Mouse (Mus musculus) spleen, adult 2 months (tissue): ENCODE results near the gene Pla2g4c. TPM values are rescaled to one million over a fixed set of nuclear protein-coding genes. Genes with fewer than 3 reads are reported as not detected.

Experiments used
- DNase-seq, 2 experiments: peaks; one replicate each; pipeline versions ENCODE4 v3.0.0 to v3.0.0-alpha.2; 2012 to 2021; ENCODE audit warnings: low spot score in 2 of 2, low read depth in 1 of 2
- H3K27ac ChIP-seq: fragments of 200-500 bp; 2 replicates; pipeline ENCODE4 v1.5.1; 2012; ENCODE audit warnings: low read length, inconsistent platforms; ENCODE audit not compliant: insufficient read depth
- H3K27me3 ChIP-seq: fragments of 200-500 bp; 2 replicates; pipeline ENCODE4 v1.6.1; 2012; ENCODE audit warnings: mild to moderate bottlenecking, moderate library complexity, low read length, inconsistent platforms; ENCODE audit not compliant: control insufficient read depth, insufficient read depth
- H3K36me3 ChIP-seq: fragments of 200-500 bp; 2 replicates; pipeline ENCODE4 v1.6.1; 2012; ENCODE audit warnings: mild to moderate bottlenecking, low read length, inconsistent platforms; ENCODE audit not compliant: control insufficient read depth, insufficient read depth
- H3K4me1 ChIP-seq: fragments of 200-500 bp; 2 replicates; pipeline ENCODE4 v1.6.1; 2011; ENCODE audit warnings: inconsistent platforms; ENCODE audit not compliant: control insufficient read depth, insufficient read depth, insufficient read length
- H3K4me3 ChIP-seq: fragments of 200-500 bp; 2 replicates; pipeline ENCODE4 v1.5.1; 2011; ENCODE audit warnings: mild to moderate bottlenecking, inconsistent platforms; ENCODE audit not compliant: insufficient read depth, insufficient read length; ENCODE audit errors: extremely low read depth
- CTCF ChIP-seq: fragments of 200-500 bp; IDR thresholded peaks from 2 replicates; pipeline ENCODE4 v1.5.1; 2011; ENCODE audit warnings: mild to moderate bottlenecking, inconsistent platforms; ENCODE audit not compliant: insufficient read depth, insufficient read length, insufficient replicate concordance; ENCODE audit errors: extremely low read depth
- POLR2A ChIP-seq: fragments of 200-500 bp; IDR thresholded peaks from 2 replicates; pipeline ENCODE4 v1.6.1; 2011; ENCODE audit warnings: low read depth, low read length, inconsistent platforms
- WGBS: fragments of 180-500 bp; shearing (Covaris S2); methylation state at CpG from one replicate; pipeline ENCODE4 v1.1.7; 2018; 5-methylcytosine and 5-hydroxymethylcytosine counted together
- polyA plus RNA-seq: library from polyadenylated mRNA; depleted of rRNA; stranded (reverse); fragments of >200 nt; gene quantifications from 2 replicates; pipeline ENCODE4 v1.2.3, GENCODE M21; 2012

The Pla2g4c gene
- polyA plus RNA-seq, 1 experiment = 0.23 TPM

DNA sequence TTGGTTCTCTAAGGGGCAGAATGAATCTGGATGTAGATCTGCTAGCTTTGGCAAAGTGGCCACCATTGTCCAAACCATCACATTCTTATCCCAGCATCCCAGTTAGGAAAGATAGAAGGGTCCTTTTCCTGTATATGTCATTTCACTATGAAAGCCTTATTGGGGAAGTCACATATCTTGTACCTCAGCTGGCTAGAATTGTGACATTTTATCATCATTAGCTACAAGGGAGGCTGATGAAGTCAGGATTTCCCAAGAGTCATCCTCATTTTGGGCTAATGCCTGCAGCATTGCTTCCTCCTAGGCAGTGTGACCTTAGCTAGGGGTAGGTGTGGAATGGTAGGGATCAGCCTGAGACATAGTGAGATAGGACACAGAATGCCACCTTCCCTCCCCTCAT, 21.1 kb upstream of the Pla2g4c start:
- TF ChIP-seq CTCF = no peak
- Histone ChIP-seq H3K4me1 (peaks cover 10% of the 10 kb centered on the region; the same call in 1 of the 2 replicates), H3K4me3 (no peak overlapping the region), H3K27me3 (no peaks in the 10 kb centered on the region), H3K36me3 (peaks cover 4% of the 10 kb centered on the region), H3K27ac (no peak overlapping the region)
- no peak for DNase-seq

DNA sequence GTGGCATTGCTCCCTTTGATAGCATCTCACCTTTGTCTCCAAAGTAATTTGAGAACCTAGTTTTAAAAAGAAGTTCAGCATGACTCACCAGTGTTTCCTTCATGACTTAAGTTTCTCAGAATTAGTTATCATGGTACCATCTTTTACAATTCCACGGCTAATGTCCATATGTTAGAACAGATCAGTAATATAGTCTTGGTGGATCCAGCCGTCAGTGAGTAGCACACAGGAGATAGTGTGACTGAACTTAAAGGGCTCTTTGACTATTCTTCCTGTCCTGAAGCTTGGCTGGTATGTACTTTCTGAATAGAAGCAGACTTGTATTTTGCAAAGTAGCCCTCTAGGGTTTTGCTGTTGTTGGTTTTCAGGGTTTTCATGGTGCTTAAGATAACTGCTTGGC, 15.0 kb upstream of the Pla2g4c start:
- H3K4me3 ChIP-seq = no peak overlapping the region
- no peaks in the 10 kb centered on the region for H3K27me3 ChIP-seq
- TF ChIP-seq CTCF (no peak), POLR2A (no peak)
- no peaks in the 10 kb centered on the region for H3K4me1 ChIP-seq
- H3K36me3 ChIP-seq = peaks cover 7% of the 10 kb centered on the region
- no peak for DNase-seq
- WGBS = 85% methylated on average over 2 of the region's 2 CpGs
- no peak overlapping the region for H3K27ac ChIP-seq

GRCm38 (mm10) chr7:13310493-13311199, 13.8 kb upstream of the Pla2g4c start:
- Histone ChIP-seq H3K27ac (no peak overlapping the region), H3K27me3 (no peaks in the 10 kb centered on the region), H3K4me1 (no peaks in the 10 kb centered on the region), H3K4me3 (no peak overlapping the region), H3K36me3 (peaks cover 7% of the 10 kb centered on the region)
- 90% methylated on average over 6 of the region's 6 CpGs for WGBS
- no peak for TF ChIP-seq CTCF
- TF ChIP-seq POLR2A = no peak
- DNase-seq = no peak

- 99% methylated on average over 4 of the region's 4 CpGs for WGBS
- no peaks in the 10 kb centered on the region for H3K27me3 ChIP-seq
- no peak overlapping the region for H3K4me3 ChIP-seq
- no peak for DNase-seq
- TF ChIP-seq POLR2A = no peak
- TF ChIP-seq CTCF = no peak
- no peak overlapping the region for H3K27ac ChIP-seq
- no peaks in the 10 kb centered on the region for H3K4me1 ChIP-seq
- peaks cover 7% of the 10 kb centered on the region for H3K36me3 ChIP-seq
Observed at GRCm38 (mm10) chr7:13311401-13311800, 13.1 kb upstream of the Pla2g4c start.

- WGBS = 93% methylated on average over 5 of the region's 5 CpGs
- TF ChIP-seq POLR2A (no peak), CTCF (no peak)
- peaks cover 3% of the 10 kb centered on the region; the same call in 1 of the 2 replicates for H3K36me3 ChIP-seq
Observed at GRCm38 (mm10) chr7:13314095-13314597, 10.3 kb upstream of the Pla2g4c start.

GRCm38 (mm10) chr7:13321424-13321823, 3.0 kb upstream of the Pla2g4c start:
- no peaks in the 10 kb centered on the region for H3K4me1 ChIP-seq
- H3K36me3 ChIP-seq = no peaks in the 10 kb centered on the region
- DNase-seq = no peak
- WGBS = 31% methylated on average over 3 of the region's 3 CpGs
- TF ChIP-seq POLR2A = no peak
- no peak for TF ChIP-seq CTCF
- H3K4me3 ChIP-seq = no peak overlapping the region
- H3K27ac ChIP-seq = no peak overlapping the region
- H3K27me3 ChIP-seq = no peaks in the 10 kb centered on the region

More at GRCm38 (mm10) chr7:13314095-13314597, 10.3 kb upstream of the Pla2g4c start:
- no peak overlapping the region for H3K4me3 ChIP-seq
- no peaks in the 10 kb centered on the region for H3K4me1 ChIP-seq
- no peak overlapping the region for H3K27ac ChIP-seq
- no peaks in the 10 kb centered on the region for H3K27me3 ChIP-seq
- no peak for DNase-seq

GRCm38 (mm10) chr7:13330575-13330974, 6.1 kb downstream of the Pla2g4c start:
- 97% methylated on average over 2 of the region's 2 CpGs for WGBS
- Histone ChIP-seq H3K4me3 (no peak overlapping the region), H3K36me3 (no peaks in the 10 kb centered on the region), H3K27ac (no peak overlapping the region), H3K4me1 (no peaks in the 10 kb centered on the region), H3K27me3 (no peaks in the 10 kb centered on the region)
- TF ChIP-seq POLR2A (no peak), CTCF (no peak)
- no peak for DNase-seq
